Mouse (Mus musculus) neural tube, embryonic 13.5 days (tissue): ENCODE measurements at regions not wholly inside any gene's neighbourhood (a gene's known extent, or its start where the extent isn't known, plus 50 kb on each side); places are given as distances from the start of the nearest gene placed in this dataset.

Experiments used
- ATAC-seq: fragments of 200-750 bp; cut with Nextera tagmentation; 2 replicates; pipeline ENCODE4 v1.8.0; 2017; ENCODE audit warnings: low read depth, mild to moderate bottlenecking, moderate TSS enrichment, moderate library complexity
- H3K27ac ChIP-seq: fragments of 300-500 bp; sonication (generic); replicated peaks from 2 replicates; pipeline ENCODE4 v1.5.1; 2015; ENCODE audit warnings: moderate library complexity, mild to moderate bottlenecking, inconsistent platforms
- H3K27me3 ChIP-seq: fragments of 300-500 bp; sonication (generic); 2 replicates; pipeline ENCODE4 v1.6.1; 2015; ENCODE audit warnings: mild to moderate bottlenecking, inconsistent platforms
- H3K36me3 ChIP-seq: fragments of 300-500 bp; sonication (generic); 2 replicates; pipeline ENCODE4 v1.6.1; 2015; ENCODE audit warnings: mild to moderate bottlenecking, inconsistent platforms
- H3K4me1 ChIP-seq: fragments of 300-500 bp; sonication (generic); replicated peaks from 2 replicates; pipeline ENCODE4 v1.6.1; 2015; ENCODE audit warnings: inconsistent platforms
- H3K4me2 ChIP-seq: fragments of 300-500 bp; sonication (generic); 2 replicates; pipeline ENCODE4 v1.6.1; 2015; ENCODE audit warnings: inconsistent platforms, mild to moderate bottlenecking, moderate library complexity
- H3K4me3 ChIP-seq: fragments of 300-500 bp; sonication (generic); 2 replicates; pipeline ENCODE4 v1.5.1; 2015; ENCODE audit warnings: mild to moderate bottlenecking, inconsistent platforms
- H3K9ac ChIP-seq: fragments of 300-500 bp; sonication (generic); 2 replicates; pipeline ENCODE4 v1.6.1; 2015; ENCODE audit warnings: moderate library complexity, mild to moderate bottlenecking, inconsistent platforms
- H3K9me3 ChIP-seq: fragments of 300-500 bp; sonication (generic); 2 replicates; pipeline ENCODE4 v1.6.1; 2016; ENCODE audit warnings: inconsistent platforms
- WGBS: fragments of 180-500 bp; shearing (Covaris S2); methylation state at CpG from one replicate; pipeline ENCODE4 v1.1.7; 2015; 5-methylcytosine and 5-hydroxymethylcytosine counted together

DNA sequence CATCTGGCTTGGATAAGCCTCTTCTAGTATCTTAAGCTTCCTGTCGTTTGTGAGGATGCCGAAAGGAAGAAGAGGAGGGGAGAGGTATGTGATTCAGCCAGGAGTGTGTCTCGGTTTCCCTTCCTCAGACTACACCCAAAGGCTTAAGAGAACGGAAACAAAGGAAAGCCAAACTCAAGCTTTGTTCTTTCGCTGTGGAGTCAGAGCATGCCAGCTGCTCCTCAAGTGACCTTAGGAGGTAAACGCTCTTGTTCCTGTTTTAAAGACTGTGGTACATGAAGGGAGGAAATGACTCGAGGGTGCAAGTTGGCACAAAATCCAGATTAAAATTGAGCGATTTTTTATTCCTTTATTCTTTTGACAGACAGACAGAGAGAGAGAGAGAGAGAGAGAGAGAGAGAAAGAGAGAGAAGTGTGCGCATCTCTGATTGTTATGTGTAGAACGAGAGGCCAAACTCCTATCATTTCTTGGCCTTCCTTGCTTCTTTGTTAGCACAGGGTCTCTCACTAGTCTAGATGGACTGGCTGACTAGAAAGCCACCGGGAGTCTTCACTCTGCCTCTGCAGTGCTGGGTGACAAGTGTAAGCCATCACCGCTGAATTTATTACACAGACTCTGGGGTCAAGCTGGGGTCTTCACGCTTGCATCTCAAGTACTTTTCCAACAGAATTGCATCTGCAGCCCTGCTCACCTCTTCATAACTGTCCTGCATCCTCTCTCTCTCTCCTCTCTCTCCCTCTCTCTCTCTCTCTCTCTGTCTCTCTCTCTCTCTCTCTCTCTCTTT lies 151.5 kb upstream of the Pde3a start:
- WGBS, result 61% methylated on average over 13 of the region's 13 CpGs
- H3K9ac ChIP-seq, result no peak overlapping the region
- no peak for ATAC-seq
- no peaks in the 10 kb centered on the region for H3K9me3 ChIP-seq
- no peaks in the 10 kb centered on the region for H3K27me3 ChIP-seq
- H3K4me2 ChIP-seq, result no peak overlapping the region
- no peak overlapping the region for H3K27ac ChIP-seq
- H3K4me3 ChIP-seq, result no peak overlapping the region
- H3K36me3 ChIP-seq, result no peaks in the 10 kb centered on the region
- no peaks in the 10 kb centered on the region for H3K4me1 ChIP-seq

- 78% methylated on average over 5 of the region's 5 CpGs for WGBS
- H3K4me2 ChIP-seq, result no peak overlapping the region
- no peaks in the 10 kb centered on the region for H3K9me3 ChIP-seq
- H3K4me1 ChIP-seq, result no peaks in the 10 kb centered on the region
- H3K27ac ChIP-seq, result no peak overlapping the region
- H3K36me3 ChIP-seq, result no peaks in the 10 kb centered on the region
- no peaks in the 10 kb centered on the region for H3K27me3 ChIP-seq
- no peak for ATAC-seq
- H3K4me3 ChIP-seq, result no peak overlapping the region
- no peak overlapping the region for H3K9ac ChIP-seq
Observed at GRCm38 (mm10) chr6:141118287-141118686, 130.8 kb upstream of the Pde3a start.

DNA sequence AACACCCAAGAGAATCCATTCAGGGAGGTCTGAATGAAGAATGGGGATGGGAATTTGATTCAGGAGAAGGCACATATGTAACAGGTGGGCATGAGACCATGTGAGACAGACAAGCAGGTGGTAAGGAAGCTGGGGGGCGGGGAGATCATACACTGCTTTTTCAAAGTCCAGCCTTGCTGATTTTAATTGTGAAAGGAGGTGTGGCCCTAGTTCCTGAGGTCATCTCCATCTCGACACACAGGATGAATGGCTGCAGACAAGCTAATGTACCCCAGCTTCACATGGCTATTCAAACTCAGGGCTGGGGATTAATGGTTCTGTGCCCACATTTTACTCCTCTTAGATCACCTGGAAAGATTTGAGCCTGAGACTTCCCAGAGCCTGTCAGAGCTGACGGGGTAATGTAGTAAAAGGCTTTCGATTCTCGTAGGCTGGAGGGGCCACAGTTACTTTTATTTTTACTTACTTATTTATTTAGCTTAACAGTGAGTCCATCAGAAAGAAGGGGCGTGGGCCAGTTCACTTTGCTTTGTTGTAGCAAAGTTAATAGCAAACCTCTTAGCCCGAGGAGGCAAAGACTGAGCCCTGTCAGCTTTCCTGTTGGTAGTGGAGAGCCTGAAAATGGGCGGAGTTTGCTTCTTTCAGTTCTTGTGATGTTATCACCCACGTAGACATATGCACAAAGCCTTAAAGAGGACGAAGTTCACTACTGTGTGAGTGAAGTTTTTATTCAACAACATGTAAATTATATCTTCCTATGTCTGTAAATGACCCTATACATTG lies 122.3 kb upstream of the Pde3a start:
- H3K4me1 ChIP-seq, result no peaks in the 10 kb centered on the region
- H3K9ac ChIP-seq, result no peak overlapping the region
- WGBS, result 68% methylated on average over 10 of the region's 10 CpGs
- no peaks in the 10 kb centered on the region for H3K36me3 ChIP-seq
- H3K9me3 ChIP-seq, result no peaks in the 10 kb centered on the region
- no peak overlapping the region for H3K27ac ChIP-seq
- no peak overlapping the region for H3K4me3 ChIP-seq
- no peaks in the 10 kb centered on the region for H3K27me3 ChIP-seq
- no peak for ATAC-seq
- H3K4me2 ChIP-seq, result no peak overlapping the region

DNA sequence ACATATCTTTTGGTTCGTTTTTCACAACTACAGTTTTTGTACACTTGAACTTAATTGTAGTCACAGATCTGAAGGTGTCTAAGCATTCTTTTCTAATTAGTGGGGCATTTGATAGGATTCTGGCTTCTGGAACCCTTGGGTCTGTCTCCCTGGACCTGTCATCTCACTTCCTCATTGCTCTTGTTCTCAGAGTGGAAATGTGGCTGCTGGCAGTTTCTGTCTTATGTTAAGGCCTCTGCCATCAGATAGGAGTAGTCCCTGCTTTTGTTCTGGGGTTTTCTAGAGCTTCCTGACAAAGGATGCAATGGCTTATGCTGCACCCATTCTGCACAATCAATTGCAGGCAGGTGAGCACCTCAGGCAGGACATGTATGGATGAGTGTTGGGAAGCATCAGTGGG lies 119.5 kb upstream of the Pde3a start:
- no peaks in the 10 kb centered on the region for H3K4me1 ChIP-seq
- 75% methylated on average over 1 of the region's 1 CpGs for WGBS

DNA sequence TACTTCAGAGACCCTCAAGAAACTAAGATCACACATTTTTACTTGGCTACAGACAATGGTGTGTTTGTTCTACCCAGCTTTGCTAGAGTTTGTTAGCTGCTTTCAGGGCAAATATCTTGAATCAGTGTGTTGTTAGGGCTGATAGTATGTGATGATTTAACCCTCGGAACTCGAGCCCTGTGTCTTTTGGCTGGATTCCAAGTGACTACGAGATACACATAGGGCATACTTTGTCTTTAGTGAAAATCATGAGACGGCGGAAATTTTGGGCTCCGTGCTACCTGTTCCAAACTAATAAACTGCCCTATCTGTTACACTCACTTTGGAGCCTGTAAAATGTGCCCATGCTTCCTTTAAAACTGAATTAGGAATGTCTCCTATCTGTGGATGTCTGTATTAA lies 114.9 kb upstream of the Pde3a start:
- H3K4me2 ChIP-seq, result no peak overlapping the region
- ATAC-seq, result no peak
- no peaks in the 10 kb centered on the region for H3K36me3 ChIP-seq
- 68% methylated on average over 6 of the region's 6 CpGs for WGBS
- no peak overlapping the region for H3K9ac ChIP-seq
- H3K4me3 ChIP-seq, result no peak overlapping the region
- H3K9me3 ChIP-seq, result no peaks in the 10 kb centered on the region
- no peak overlapping the region for H3K27ac ChIP-seq
- H3K27me3 ChIP-seq, result no peaks in the 10 kb centered on the region
- no peaks in the 10 kb centered on the region for H3K4me1 ChIP-seq

More for the DNA sequence above, 119.5 kb upstream of the Pde3a start:
- Histone ChIP-seq H3K36me3 (no peaks in the 10 kb centered on the region), H3K9me3 (no peaks in the 10 kb centered on the region), H3K27me3 (no peaks in the 10 kb centered on the region), H3K4me2 (no peak overlapping the region), H3K9ac (no peak overlapping the region), H3K27ac (no peak overlapping the region), H3K4me3 (no peak overlapping the region)
- ATAC-seq, result no peak

- H3K4me3 ChIP-seq, result no peak overlapping the region
- 80% methylated on average over 12 of the region's 12 CpGs for WGBS
- no peak overlapping the region for H3K27ac ChIP-seq
- no peaks in the 10 kb centered on the region for H3K4me1 ChIP-seq
- H3K36me3 ChIP-seq, result no peaks in the 10 kb centered on the region
- no peak overlapping the region for H3K4me2 ChIP-seq
- H3K27me3 ChIP-seq, result no peaks in the 10 kb centered on the region
- no peak overlapping the region for H3K9ac ChIP-seq
- no peaks in the 10 kb centered on the region for H3K9me3 ChIP-seq
- no peak for ATAC-seq
Observed at GRCm38 (mm10) chr6:141136664-141137375, 112.2 kb upstream of the Pde3a start.

DNA sequence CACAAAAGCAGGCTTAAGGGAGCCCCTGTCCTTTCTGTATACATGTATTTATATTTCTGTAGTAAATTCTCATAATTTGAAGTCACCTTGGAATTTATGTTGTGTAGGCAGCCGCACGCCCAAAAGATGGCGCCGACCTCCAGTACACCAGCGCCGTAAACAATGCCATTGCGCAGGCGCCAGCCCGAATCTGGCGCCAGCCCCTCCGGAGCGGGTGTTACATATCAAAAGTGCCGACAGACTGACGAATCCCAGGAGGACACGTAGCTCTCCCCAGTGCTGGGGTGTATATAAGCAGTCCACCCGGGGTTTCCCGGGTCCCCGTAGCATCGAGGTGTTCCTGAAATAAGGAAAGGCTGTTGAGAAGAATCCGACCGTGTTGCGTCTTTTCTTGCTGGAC lies 108.1 kb upstream of the Pde3a start:
- 96% methylated on average over 22 of the region's 22 CpGs for WGBS
- no peak for ATAC-seq
- no peak overlapping the region for H3K4me2 ChIP-seq

DNA sequence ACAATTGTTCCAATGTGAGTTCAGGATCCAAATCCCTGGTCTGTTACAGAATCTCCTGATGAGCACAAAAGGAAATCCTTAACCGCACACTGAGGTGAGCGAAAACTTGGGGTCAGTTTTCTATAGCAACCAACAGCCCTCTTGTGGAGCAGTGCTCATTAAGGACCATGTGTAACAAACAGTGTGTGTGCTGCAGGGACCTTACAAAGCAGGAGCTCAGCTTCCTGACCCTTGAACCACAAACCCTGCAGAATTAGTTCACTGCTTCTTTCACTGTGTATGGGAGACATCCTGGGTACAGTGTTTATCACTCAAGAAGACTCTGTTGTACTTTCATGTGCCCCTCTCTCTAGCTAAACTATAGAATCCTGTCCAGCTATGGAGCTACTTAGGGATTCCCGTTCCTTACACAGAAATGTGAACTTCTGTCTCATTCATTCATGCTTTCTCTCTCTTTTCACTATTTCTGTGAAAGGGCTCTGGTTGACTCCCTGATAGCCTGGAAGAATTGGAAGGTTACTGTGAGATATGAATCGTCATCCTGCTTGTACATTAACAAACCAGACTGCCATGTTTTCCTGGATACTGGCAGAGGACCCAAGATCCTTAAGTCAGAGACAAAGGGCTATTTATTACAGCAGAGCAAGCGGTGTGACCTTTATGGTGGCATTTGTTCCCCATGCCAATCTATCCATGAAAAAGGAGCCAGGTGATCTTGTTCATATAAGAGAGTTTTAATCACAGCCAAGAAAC lies 100.5 kb upstream of the Pde3a start:
- Histone ChIP-seq H3K9ac (no peak overlapping the region), H3K9me3 (no peaks in the 10 kb centered on the region), H3K4me3 (no peak overlapping the region), H3K4me1 (no peaks in the 10 kb centered on the region), H3K27ac (no peak overlapping the region), H3K27me3 (no peaks in the 10 kb centered on the region), H3K36me3 (no peaks in the 10 kb centered on the region), H3K4me2 (no peak overlapping the region)
- no peak for ATAC-seq
- WGBS, result 72% methylated on average over 5 of the region's 5 CpGs

More for the DNA sequence above, 108.1 kb upstream of the Pde3a start:
- H3K4me1 ChIP-seq, result no peaks in the 10 kb centered on the region
- H3K27me3 ChIP-seq, result no peaks in the 10 kb centered on the region
- H3K9me3 ChIP-seq, result no peaks in the 10 kb centered on the region
- H3K27ac ChIP-seq, result no peak overlapping the region
- no peaks in the 10 kb centered on the region for H3K36me3 ChIP-seq
- no peak overlapping the region for H3K4me3 ChIP-seq
- no peak overlapping the region for H3K9ac ChIP-seq

- Histone ChIP-seq H3K4me3 (no peak overlapping the region), H3K36me3 (no peaks in the 10 kb centered on the region), H3K27me3 (no peaks in the 10 kb centered on the region), H3K9ac (no peak overlapping the region), H3K4me2 (no peak overlapping the region), H3K9me3 (no peaks in the 10 kb centered on the region), H3K4me1 (no peaks in the 10 kb centered on the region), H3K27ac (no peak overlapping the region)
- 83% methylated on average over 12 of the region's 12 CpGs for WGBS
- no peak for ATAC-seq
Observed at GRCm38 (mm10) chr6:141149170-141149917, 99.7 kb upstream of the Pde3a start.

DNA sequence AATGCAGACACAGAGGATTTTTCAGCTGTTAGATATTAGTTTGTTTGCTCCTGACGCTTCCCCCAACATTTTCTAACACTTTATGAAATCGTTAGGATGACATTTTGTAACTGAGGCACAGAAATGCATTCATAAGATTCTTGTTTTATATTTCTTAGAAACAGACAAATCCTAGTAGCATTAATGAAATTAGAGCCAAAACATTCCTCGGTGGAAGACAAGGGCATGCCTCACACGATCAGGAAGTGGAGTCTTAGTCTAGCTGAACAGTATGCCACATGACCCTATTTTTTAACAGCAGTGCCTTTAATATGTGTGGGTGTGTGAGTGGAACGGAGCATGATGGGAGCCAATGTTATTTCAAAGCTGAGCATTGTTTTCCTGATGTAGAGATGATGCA lies 89.7 kb upstream of the Pde3a start:
- ATAC-seq, result no peak
- whole genome bisulfite sequencing, result 79% methylated on average over 5 of the region's 5 CpGs
- H3K36me3 ChIP-seq, result no peaks in the 10 kb centered on the region

DNA sequence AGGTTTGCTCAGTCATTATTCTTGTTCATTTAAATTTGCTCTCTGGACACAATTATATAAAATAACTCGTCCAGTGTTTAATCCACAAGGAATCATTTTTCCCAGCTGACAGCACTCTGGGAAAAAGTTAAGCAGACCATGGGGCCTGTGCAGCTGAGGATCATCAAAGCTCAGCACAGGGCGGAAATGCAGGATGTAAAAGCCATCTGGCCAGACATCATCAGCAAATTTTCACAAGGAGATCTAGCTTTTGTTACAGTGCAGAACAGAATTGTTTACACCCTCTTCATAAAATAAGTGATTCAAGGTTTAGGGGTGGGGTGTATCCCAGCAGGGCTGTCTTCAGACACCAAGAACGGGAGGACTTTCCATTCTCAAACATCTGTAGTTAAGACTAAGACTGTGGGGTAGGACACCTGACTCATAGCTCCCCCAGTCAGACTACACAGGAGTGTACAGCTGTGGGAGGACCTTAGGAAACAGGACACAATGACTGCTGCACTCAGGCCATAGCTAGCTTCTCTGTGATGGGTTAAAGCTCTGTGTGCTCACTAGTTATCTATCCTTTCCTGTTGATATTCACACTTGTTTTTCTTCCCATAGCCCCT lies 87.3 kb upstream of the Pde3a start:
- H3K27me3 ChIP-seq, result no peaks in the 10 kb centered on the region
- H3K4me3 ChIP-seq, result no peak overlapping the region
- H3K4me2 ChIP-seq, result no peak overlapping the region
- no peaks in the 10 kb centered on the region for H3K36me3 ChIP-seq
- WGBS, result 69% methylated on average over 3 of the region's 3 CpGs
- no peaks in the 10 kb centered on the region for H3K9me3 ChIP-seq
- no peak for ATAC-seq
- no peak overlapping the region for H3K9ac ChIP-seq
- H3K27ac ChIP-seq, result no peak overlapping the region
- no peaks in the 10 kb centered on the region for H3K4me1 ChIP-seq

More for the DNA sequence above, 89.7 kb upstream of the Pde3a start:
- no peak overlapping the region for H3K4me2 ChIP-seq
- H3K9ac ChIP-seq, result no peak overlapping the region
- 0 out of 2 replicates have a peak, but pooled peaks cover 9% of the 10 kb centered on the region for H3K9me3 ChIP-seq
- no peak overlapping the region for H3K27ac ChIP-seq
- no peaks in the 10 kb centered on the region for H3K27me3 ChIP-seq
- H3K4me1 ChIP-seq, result no peaks in the 10 kb centered on the region
- no peak overlapping the region for H3K4me3 ChIP-seq
